Mouse (Mus musculus) inflammation-experienced regulatory T-cells (primary cell): Measurements from ENCODE around the gene Cnot11. TPM values are rescaled to one million over a fixed set of nuclear protein-coding genes. Genes with fewer than 3 reads are reported as not detected.

Source experiments
- polyA plus RNA-seq, 2 experiments: library from polyadenylated mRNA; unstranded; fragments of 100-300 nt; shearing (Covaris generic); gene quantifications; one replicate each; pipeline ENCODE4 v1.2.1; 2017

Cnot11 gene
- polyA plus RNA-seq, result 10 to 100 TPM; 33.0 to 43.4 TPM

DNA sequence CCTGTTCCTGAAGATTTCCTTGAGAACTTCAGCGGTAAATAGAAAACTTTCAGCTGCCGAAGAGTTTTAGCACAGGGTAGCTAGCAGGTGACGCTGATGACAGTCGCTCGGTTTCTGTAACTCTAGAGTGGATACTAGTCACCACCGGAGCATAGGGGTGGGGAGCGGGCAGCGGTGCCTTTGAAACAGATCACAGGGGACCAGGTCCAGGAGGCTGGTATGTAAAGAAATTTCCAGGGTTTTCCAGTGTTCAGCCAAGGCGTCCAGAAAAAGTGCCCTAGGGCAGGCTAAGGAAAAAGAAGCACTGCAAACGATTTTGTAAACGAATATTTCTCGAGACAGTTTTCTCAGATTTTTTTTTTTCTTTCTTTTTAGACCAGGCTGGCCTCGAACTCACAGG lies at the start of gene Cnot11:
TSS of gene Cnot11 (plus strand) at position 162 of the 400 bp plus-strand sequence.

DNA sequence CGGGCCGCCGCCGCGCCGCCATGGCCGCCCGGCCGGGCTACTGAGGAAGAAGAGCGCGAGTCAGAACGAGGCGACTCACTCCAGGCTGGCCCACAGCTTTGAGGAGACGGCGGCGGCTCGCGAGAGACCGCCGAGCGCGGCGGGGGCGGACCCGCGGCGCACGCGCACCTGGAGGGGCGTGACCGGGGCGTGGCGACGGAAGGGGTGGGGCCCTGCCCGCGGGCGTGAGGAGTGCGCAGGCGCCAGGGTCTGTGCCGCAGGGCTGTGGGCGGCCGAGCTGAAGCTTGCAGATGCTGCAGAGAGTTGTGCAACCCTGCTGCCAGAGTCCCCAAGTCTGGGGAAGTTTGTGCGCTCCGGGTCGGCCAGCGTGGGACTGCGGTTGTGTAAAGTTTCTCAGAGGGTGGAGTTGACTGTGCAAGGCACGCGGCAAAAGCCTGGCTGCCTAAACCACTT lies 42.5 kb downstream of the Cnot11 start, which contains the start of gene Rnf149:
TSS of gene Rnf149 (minus strand) at position 153 of the 453 bp plus-strand sequence.

Other genes with a start within 250 kb of the Cnot11 start
- 100 to 1,000 TPM; 209 to 210 TPM for gene Rpl31, start 167.2 kb upstream of the Cnot11 start, polyA plus RNA-seq
- 1 to 10 TPM; 1.5 to 2.0 TPM for gene Tbc1d8, start 56.2 kb upstream of the Cnot11 start, polyA plus RNA-seq
- 10 to 100 TPM; 39.2 to 56.0 TPM for gene Rnf149, start 42.4 kb downstream of the Cnot11 start, polyA plus RNA-seq
- gene Creg2, start 116.5 kb downstream of the Cnot11 start, polyA plus RNA-seq, result under 1 TPM in 1 of 2 experiments, not detected in 1; 0.22 TPM
- under 1 TPM in 1 of 2 experiments, not detected in 1; 0.10 TPM for gene Rfx8, start 186.0 kb downstream of the Cnot11 start, polyA plus RNA-seq